Comparison of ENCODE assay signal across 23 mouse cellular contexts in the genomic region with DNA sequence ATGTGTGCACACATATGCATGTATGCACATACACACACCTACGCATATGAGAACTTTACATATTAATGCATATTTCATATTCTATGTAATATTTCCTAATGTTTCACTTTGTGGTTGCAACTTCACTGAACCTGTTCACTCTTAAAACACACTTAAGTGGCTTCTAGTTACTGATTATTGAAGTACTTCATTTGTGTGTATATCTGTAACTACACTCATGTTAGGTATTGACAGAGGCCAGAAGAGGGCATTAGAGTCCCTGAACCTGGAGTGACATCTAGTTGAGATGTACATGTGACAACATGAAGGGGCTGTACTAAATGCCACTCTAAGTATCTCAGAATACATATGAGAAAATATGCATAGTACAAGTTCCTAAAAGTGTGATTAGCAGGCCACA.
"Had no signal": no experiment of that assay in that cellular context is flagged by ENCODE, and none has a peak within 500 bp of the region (broad histone marks: within the 10 kb centered on the region; RNA-seq: fewer than 3 reads in every experiment).

No protein-coding gene starts in this region.

- DNase-seq: gastrocnemius, adult 2 months; gastrocnemius, postnatal 10 days; gastrocnemius, postnatal 25 days; heart, adult 18-20 months; heart, postnatal 14 days; heart, postnatal 36 days; kidney, adult 11 months; kidney, postnatal 10 days; kidney, postnatal 25 days; layer of hippocampus, adult 9-11 months; layer of hippocampus, postnatal 36 days; left cerebral cortex, postnatal 4 days had no signal

- H3K4me3 ChIP-seq: gastrocnemius, adult 2 months; heart, embryonic 13.5 days; heart, embryonic 15.5 days; hindbrain, embryonic 13.5 days; hindbrain, embryonic 15.5 days; limb, embryonic 13.5 days; limb, embryonic 15.5 days; liver, embryonic 12.5 days had no signal

- H3K9ac ChIP-seq: heart, embryonic 13.5 days; heart, embryonic 15.5 days; hindbrain, embryonic 13.5 days; hindbrain, embryonic 15.5 days; limb, embryonic 13.5 days; limb, embryonic 15.5 days; liver, embryonic 12.5 days; liver, embryonic 14.5 days had no signal

- H3K4me2 ChIP-seq: heart, embryonic 11.5 days; heart, embryonic 13.5 days; heart, embryonic 15.5 days; hindbrain, embryonic 13.5 days; hindbrain, embryonic 15.5 days; limb, embryonic 13.5 days; limb, embryonic 15.5 days; liver, embryonic 12.5 days had no signal

- H3K27ac ChIP-seq: gastrocnemius, adult 2 months; heart, embryonic 13.5 days; heart, embryonic 15.5 days; hindbrain, embryonic 13.5 days; hindbrain, embryonic 15.5 days; hindbrain, postnatal 0 days; limb, embryonic 13.5 days; limb, embryonic 15.5 days; liver, embryonic 12.5 days; liver, embryonic 14.5 days had no signal

- H3K4me1 ChIP-seq: heart, embryonic 13.5 days; heart, embryonic 15.5 days; hindbrain, embryonic 13.5 days; hindbrain, embryonic 15.5 days; limb, embryonic 15.5 days; liver, embryonic 12.5 days had no signal

- ATAC-seq: hindbrain, postnatal 0 days; intestine, embryonic 16.5 days; liver, embryonic 12.5 days had no signal

- H3K27me3 ChIP-seq: heart, embryonic 13.5 days; heart, embryonic 15.5 days; hindbrain, embryonic 13.5 days; hindbrain, embryonic 15.5 days; limb, embryonic 15.5 days; liver, embryonic 12.5 days had no signal

- H3K9me3 ChIP-seq: heart, embryonic 15.5 days; hindbrain, embryonic 13.5 days; hindbrain, embryonic 15.5 days; limb, embryonic 13.5 days; limb, embryonic 15.5 days; liver, embryonic 12.5 days had no signal

- H3K36me3 ChIP-seq: heart, embryonic 13.5 days; heart, embryonic 15.5 days; hindbrain, embryonic 13.5 days; hindbrain, embryonic 15.5 days; limb, embryonic 13.5 days; limb, embryonic 15.5 days; liver, embryonic 12.5 days had no signal
